Mouse (Mus musculus) T-helper 1 cell (primary cell): ENCODE data around the gene Grm3.

ENCODE experiments used
- in situ Hi-C: fragments of 300-600 bp; cut with MboI, MseI; formaldehyde crosslinking; loops from one replicate; pipeline ENCODE4 v1.15.1; 2025; ENCODE audit warnings: high pct_unique_total_duplicates

Gene Grm3

DNA sequence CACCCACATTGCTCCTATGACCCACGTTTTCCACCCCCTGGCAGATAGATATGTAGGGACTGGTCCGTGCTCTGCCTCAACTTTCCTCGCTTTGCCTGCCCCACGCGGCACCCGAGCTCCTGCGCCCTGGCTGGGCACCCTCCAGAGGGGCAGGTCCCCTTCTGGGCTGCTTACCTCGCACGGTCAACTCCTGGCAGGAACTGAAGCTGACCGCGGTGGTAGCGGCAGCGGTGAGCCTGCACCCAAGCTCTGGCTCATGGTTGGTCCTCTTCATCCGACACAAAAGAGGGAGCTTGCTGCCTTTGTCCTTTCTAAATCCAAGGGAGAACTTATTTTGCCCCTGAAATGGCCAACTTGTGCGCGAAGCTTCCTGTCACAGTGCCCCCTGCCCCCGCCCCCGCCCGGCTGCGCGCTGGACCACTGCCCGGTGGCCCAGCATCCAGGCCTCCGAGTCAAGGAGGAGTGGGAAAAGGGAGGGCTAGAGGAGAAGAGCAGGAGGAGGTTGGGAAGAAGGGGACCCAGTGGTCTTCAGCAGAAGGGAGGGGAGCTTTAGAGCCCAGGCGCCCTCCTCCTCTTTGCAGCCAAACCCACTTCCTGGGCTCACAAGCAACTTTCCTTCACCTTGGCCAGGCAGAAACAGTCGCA lies at the start of gene Grm3:
Grm3 (minus strand) TSS at position 215 of the 645 bp plus-strand sequence.
- in situ Hi-C loops = no loop called here

DNA sequence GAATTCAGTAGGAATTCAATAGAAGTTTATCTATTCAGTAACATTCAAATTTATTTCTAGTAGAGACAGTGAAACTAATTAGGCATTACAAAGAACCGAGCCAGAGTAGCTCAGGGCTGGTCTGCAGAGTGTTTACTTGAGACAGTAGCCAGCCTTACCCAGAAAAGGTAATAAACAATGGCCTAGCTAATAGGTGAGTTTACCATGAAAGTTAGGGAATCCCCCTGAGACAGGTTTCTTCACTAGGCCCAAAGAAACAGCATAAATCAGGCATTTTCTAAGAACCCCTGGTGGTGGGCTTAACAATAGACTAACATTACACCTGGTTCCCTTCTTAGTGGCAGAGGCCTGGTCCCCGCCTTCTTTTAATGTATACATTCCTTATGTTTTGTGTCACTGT lies 30.8 kb upstream of the Grm3 start:
- in situ Hi-C loops = no loop called here

DNA sequence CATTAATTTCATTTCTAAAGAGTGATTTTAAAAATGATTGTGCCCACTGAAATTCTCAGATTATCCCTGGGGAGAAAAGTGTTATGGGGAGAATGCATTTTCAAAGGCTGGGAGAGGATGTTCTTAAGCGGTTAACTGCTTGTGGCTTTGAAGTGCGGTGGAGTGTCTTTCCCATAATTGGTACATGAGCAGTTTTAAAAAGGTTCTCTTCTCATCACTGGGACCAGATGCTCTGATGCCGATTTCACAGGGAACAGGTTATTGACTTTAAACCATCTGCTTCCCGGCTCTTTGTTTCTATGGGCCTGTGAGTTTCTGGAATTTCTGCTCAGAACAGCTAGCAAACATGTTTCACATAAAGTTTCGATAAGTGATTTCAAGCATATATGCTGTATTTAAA lies 23.2 kb upstream of the Grm3 start:
- in situ Hi-C loops = no loop called here

DNA sequence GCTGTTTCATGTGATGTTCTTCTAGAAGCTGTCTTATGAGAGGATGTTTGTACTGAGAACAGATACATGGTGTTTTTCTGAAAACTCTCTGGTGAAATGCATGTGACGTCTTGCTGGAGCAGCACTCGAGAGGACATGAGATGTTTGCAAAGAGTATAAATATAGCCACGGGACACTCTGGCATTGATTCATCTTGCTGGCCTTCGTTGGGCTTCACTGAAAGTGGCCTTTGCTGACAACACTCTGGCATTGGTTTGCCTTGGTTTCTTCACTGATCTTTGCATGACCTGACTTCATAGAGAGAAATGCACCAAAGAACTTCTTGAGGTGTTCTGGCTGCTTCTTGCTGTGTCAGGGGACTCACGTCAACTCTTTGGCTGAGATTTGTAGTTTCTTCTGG lies 19.1 kb upstream of the Grm3 start:
- in situ Hi-C loops = no loop called here

DNA sequence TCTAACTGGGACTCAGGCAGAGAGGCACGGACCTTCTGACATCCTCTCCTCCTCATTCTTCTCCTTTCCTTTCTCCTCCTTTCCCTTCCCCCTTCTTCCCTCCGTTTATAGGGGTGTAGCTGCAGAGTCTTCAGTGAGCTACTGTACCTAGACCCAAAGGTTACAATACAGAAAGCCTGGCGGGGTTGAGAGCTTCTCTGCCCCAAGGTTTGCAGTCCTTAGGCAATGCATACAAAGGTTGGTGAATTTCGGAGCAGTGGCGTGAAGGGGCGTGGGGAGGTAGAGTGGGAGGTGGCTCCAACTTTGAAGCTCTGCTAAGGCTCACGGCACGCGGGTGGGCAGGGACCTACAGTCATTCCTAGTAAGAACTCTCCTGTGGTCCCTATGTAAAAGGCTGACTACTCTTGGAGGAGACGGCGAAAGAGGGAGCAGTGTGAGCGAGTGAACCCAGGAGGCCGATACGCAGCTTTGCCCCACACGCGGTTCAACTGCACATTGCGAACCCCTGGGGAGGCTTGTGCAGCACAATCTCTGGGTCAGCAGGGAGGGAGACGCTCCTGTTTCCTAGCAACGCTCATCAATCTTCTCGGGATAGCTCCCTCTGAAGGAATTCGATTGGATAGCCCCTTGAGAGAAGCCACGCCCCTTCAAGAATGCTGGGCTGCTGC lies 765 bp upstream of the Grm3 start:
- in situ Hi-C loops = no loop called here

DNA sequence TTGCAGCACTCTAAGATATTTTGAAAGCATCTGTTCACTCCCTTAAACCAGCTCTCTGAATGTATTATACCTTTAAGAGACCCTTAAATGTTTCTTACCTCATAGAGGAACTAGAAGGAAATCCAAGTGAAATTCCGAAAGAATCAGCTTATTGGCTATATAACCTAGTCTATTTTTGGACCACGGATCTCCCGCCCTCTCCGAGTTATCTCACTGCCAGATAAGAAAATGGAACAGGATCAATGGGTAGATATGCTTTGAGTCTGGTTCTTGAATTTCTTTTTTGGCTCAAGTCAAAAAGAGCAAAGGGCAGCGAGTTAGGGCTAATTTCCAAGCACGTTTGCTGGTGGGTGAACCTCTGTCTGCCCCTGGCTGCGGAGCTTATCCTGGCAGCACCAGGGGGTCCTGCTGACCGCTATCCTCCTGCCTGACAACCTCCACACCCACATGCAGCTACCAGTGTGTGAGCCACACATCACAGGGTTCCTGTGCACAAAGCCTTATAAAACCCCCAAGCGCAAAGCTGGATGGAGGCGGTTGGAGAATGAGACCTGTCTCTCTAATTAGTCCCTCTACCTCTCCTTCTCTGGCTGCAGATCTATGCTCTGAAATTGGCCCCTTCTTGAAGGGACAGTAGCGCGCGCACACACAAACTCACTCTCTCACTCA lies 549 bp downstream of the Grm3 start:
- in situ Hi-C loops = no loop called here

DNA sequence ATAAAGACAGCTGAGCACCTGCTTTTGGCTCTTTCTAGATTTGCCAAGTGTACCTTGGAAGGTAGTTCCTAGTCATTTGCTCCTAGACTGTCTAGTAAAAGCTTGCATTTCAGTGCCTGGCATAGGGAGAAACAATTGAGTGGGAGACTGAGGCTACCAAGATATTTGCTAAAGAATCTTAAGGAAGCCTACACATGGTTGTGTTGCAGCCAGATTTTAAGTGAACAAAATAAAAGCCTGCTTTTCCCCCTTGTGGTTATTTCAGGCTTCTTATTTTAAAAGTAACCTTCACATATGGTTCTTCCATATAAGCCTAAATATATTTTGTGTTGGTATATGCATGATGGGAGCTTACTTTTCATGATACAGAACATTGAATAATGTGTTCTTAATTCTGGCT lies 3.8 kb downstream of the Grm3 start:
- in situ Hi-C loops = no loop called here

DNA sequence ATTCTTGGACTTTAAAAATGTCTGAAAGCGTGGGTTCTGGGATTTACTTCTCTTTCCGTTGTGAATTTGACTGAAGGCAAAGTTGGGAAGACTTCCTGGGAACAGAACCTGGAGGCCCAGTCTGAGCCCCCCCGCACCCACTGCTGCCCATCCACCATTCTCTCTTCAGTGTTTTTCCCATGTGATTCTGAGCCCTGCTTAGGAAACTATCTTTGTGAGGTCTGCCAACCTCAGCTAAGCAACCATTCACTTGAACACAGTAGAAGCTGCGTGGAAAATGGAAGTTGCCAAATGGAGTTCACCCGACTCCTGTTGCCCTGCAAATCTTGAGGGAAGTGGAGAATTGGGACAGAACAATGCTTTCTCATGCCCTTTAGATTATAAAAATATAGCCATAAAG lies 8.7 kb downstream of the Grm3 start:
- in situ Hi-C loops = no loop called here

DNA sequence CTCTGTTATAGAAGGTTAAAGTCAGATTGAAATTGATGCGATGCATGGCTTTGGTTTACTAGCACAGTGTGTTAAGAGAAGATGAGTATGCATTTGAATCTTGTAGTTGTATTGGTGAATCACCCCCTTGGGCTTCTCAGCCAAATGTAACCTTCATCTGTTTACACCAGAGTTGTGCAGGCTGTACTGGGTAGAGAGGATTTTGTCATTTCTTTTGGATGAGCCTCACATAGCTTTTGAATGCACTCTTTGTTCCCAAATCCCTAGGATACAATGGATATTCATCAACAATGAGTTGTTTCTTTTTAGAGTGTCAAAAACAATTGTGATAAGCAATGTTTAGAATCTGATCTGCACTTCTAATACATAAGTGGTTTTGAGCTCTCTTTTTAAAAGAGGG lies 17.9 kb downstream of the Grm3 start:
- in situ Hi-C loops = no loop called here

DNA sequence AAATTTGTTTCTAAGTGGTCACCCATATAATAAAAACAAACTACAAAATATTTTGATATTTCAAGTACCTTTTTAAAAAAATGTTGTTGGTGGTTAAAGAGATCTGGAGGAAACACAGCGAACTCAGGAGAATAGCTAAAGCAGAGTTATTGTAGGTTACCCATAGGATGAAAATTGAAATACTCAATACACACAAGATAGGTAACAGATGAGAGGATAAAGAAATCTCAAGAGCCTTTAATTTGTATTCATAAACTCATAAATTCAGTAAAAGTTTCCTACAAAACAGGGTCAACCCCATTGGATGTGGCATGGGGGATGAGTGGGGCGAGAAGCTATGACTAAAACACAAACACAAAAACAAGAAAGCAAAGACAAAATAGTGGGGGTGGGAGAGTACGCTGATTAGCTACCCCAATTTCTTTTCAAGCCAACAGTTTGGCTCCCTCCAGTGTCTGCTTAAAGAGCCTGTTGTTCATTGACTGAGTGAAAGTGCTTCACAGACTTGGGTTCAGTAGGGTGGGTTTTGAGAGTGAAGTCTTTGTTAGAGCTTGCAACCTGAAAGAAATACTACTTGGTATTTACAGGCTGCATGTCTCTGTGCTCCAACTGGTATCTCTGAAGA lies 21.5 kb downstream of the Grm3 start:
- in situ Hi-C loops = no loop called here

DNA sequence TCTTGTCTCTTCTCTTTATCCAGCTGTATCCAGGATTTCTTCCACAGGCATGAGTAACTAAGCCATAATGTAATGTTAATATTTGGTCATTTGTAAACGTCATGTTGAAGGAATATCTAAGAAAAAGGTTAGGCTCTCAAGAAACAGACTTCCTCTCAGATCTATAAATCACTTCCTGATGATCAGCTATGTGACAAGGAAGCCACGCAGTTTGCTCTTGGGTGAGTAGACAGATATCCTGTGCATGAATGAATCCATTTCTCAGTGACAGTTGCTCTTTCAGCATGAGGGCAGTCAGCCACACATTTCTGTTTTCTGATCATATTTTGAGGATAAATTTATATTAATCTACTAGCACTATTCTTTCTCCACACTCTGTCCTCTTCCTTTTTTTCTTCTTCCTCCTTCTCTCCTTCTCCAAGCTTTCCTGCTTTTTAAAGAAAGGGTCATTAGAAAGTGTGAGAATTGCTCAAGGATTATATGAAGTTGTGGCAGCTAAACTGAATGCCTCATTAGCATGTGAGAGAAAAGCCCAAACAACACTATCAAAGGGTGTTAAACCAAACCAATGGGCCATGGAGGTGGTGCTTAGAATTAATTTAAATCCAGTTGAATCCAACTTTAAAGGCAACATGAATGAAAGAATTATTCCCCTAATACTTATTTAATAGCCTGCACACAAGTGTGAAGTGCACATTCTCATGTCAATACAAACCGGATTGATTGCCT lies 22.1 kb downstream of the Grm3 start:
- in situ Hi-C loops = no loop called here

DNA sequence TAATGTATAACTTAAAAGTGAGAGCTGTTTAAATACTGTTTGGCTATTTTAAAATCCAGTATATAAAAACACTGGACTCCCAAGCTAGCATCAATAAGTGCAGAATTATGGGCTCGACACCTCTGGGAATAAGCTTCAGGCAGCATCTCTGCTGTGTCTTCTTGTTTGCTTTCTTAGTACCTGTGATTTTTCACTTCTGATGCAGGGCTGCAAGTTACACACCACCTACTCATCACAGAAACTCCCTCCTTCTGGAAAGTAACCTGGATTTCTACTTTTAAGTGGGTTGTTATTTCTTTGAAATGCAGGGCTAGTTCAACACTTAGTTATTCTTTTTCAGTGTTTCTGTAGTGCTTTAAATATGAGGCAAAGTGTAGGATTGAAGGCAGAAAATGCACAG lies 32.6 kb downstream of the Grm3 start:
- in situ Hi-C loops = loop anchor here (10.0 kb wide), 1 partner anchor 842 kb away; no protein-coding TSS in a partner anchor

DNA sequence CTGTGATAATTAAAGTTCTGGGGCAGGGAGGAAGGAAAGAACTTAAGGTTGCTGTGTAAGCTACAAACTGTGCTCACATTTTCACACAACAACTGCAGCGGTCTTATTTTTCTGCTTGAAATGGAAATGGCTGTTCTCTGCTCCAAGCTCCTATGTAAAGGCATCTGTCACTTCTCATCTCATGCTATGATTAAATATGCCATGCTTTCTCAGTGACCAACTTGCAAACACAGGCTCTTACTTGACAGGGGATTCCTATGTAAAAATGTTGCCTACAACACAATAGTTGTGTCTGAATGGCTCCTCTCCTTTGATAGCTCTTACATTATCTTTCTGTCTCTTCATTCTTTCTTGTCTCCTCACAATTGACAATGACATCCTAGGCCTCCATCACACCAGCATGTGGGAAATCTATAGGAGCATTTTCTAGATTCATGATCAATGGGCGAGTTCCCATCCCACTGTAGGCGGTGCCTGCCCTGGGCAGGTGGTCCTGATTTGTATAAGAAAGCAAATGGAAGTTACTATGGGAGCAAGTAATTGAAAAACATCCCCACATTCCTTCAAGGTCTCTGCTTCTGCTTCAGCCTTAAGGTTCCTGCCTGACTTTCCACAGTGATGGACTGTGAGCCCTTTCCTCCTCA lies 34.2 kb downstream of the Grm3 start:
- in situ Hi-C loops = loop anchor here (10.0 kb wide), 1 partner anchor 844 kb away; no protein-coding TSS in a partner anchor

DNA sequence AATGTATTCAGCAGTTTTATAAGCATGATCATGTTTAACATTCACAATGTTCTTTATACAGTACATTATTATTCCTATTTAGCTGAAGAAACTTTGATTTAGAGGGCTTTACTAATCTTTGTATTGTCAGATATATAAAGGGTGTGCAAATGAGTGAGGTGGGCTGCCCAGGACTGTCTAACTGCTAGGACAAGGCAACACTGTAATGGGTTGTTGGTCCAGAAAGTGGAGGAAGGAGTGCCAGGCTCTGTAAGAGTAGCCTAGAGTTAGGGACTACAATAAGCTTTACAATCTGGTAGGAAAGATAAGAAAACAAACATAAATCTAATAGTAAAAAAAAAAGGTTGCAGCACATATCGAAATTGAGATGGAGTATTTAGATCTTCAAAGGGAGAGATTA lies 34.8 kb downstream of the Grm3 start:
- in situ Hi-C loops = loop anchor here (10.0 kb wide), 1 partner anchor 845 kb away; no protein-coding TSS in a partner anchor

DNA sequence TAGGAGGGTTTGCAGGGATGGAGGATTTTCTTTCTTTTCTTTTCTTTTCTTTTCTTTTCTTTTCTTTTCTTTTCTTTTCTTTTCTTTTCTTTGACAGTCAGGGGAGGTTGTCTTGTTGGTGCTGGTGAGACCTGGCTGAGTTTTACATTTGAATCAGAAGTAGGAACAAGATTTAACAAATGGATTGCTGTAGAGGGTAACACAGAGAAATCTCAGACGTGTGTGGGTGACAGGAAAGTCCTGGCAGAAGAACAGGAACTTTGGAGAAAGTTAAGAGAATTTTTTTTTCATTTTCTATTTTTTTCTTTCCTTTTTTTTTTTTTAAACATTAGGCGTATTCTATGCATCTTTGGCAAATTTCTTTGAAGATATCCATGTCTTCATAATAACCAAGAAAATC lies 41.8 kb downstream of the Grm3 start:
- in situ Hi-C loops = no loop called here

DNA sequence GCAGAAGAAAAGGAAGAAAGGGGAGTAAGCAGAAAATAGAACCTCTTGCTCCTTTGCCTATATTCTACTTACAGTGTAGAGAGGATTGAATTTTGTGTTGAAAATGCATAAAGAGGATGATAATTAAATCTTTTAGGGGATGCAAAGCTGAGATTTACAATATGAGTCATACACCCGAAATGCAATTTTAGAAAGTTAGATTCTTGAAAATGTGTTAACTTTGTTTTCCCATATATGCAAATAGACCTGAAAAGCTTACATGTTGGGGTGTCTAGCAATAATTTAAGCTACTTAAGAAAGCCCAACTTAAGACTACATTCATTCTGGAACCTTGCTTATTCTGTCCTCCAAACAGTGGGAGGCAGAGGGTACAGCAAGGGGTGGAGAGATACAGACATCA lies 56.0 kb downstream of the Grm3 start:
- in situ Hi-C loops = no loop called here

DNA sequence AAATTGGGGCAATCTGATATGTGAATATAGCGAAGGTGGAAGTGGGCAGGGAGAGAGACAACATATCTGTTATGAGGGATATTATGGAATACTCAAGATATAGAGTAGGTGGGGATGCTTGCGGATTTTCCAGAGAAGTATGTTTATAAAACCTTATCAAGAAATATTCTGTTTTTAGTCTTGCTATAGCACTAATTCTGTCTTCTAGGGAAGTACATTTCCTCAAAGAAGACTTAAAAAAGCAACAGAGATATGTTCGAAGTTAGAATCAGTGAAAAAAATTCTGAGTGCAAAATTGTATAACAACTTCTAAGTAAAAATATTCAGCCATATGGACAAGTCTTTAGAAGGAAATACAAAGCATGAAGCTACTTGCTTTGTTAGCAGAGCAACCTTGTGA lies 61.6 kb downstream of the Grm3 start:
- in situ Hi-C loops = no loop called here

DNA sequence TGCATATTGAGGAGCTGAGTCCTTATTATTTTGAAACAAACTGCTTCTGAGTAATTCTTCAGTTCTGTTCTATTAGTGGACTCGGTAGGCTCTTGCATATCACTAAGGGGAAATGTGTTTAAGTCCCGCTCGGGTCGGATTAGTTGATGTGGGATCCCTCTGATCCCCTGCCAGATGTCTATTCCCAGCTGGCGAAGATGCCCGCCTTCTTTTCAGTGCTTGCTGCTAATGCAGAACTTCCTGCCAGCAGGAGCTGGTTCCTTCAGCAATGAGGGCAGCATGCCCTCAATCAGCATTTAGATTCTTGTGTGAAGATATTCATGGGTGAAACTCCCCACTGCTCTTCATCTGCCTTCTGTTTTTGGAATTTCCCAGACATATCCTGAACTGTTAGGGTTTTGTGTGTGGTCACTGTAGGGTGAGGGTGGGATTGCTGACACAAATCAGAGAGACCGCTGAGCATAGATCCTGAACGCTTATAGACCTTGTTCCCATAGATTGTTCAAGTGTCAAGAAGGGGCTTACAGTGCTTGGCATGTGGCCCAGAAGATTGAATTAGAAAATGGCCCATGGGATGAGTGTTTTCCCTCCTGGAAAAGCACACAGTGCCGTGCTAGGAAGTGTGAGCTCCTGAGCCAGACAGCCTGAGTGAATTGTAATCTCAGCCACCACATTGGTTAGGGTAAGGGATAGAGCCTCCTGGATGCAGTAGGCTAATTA lies 62.9 kb downstream of the Grm3 start:
- in situ Hi-C loops = no loop called here

DNA sequence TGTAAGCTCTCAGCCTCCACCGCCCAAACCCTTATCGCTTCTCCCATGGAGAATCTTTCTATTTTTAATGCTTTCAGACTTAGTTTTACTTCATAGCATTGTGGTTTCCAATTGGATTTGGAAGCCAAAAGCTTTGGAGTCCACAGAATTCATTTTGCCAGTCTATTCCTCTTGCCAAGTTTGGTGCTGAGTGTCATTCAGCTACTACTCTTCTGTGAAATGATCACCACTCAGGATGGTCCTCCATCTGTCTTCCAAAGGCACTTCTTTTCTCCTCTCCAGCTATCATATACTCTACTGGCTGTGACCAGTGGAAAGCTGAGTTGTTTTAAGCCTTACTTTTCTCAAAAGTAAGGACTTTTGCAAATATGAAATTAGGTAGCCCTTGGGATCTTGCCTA lies 86.4 kb downstream of the Grm3 start:
- in situ Hi-C loops = no loop called here

DNA sequence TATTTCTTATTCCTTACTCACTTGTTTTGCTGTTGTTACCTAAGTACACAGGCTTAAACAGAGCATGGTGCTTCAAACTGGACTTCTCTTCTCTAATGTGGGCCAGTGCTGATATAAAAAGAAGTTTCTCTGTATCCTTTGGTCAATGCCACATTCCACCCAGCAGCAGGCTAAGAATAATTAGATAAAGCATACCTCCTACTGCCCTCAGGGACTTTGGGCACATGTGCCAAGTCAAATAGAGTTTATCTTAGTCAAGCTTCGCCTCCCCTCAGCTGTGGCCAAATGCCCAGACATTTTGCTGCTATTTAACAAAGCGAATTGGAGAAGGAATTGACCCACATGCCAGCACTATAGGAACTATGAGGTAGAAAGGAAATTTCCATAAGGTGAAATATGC lies 97.8 kb downstream of the Grm3 start:
- in situ Hi-C loops = no loop called here

DNA sequence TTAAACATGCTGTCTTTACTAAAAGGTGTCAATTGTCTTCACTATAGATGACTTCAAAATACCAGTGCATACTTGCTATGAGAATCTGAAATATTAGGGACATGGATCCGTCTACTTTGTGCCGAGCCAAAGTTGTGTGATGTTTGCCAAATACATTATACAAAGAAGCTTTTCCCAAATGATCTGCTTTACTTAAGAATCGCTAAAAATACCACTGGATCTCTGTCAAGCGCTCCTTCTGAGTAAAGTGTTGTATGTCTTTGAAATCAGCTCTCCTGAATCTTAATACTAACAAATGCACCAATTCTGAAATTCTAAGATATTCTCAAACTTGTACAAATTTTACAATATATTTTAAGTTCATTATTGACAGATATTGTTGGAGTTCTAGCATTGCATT lies 100.6 kb downstream of the Grm3 start:
- in situ Hi-C loops = no loop called here
